Mouse (Mus musculus): Measurements from ENCODE around the gene Ccdc124.

GRCm38 (mm10) chr8:70894385-70894720 is 20.6 kb upstream of the Ccdc124 start:
- TF ChIP-seq CTCF (IDR thresholded peaks at IDR 0.05; ENCODE audit: low read depth, low read length) (no peak), POLR2A (IDR thresholded peaks at IDR 0.05; ENCODE audit: extremely low read depth, insufficient read depth, low read length) (no peak)

Data from liver, adult 2 months (tissue).